Mouse (Mus musculus) large intestine, adult 2 months (tissue): ENCODE data around the gene Rbm3. TPM values are rescaled to one million over a fixed set of nuclear protein-coding genes. Genes with fewer than 3 reads are reported as not detected.
"Not testable (repeated sequence)": the region's sequence is repeated elsewhere in the genome, so short reads cannot be mapped to it uniquely, and the experiment has no call there.

Experiments
- DNase-seq: peaks from one replicate; pipeline ENCODE4 v3.0.0-alpha.2; 2012; ENCODE audit warnings: low read depth, low spot score
- WGBS: fragments of 180-500 bp; shearing (Covaris S2); methylation state at CpG from one replicate; pipeline ENCODE4 v1.1.7; 2018; 5-methylcytosine and 5-hydroxymethylcytosine counted together
- polyA plus RNA-seq: library from polyadenylated mRNA; depleted of rRNA; stranded (reverse); fragments of >200 nt; gene quantifications from 2 replicates; pipeline ENCODE4 v1.2.3, GENCODE M21; 2012

Gene Rbm3
- polyA plus RNA-seq, 1 experiment, result 76.6 TPM

DNA sequence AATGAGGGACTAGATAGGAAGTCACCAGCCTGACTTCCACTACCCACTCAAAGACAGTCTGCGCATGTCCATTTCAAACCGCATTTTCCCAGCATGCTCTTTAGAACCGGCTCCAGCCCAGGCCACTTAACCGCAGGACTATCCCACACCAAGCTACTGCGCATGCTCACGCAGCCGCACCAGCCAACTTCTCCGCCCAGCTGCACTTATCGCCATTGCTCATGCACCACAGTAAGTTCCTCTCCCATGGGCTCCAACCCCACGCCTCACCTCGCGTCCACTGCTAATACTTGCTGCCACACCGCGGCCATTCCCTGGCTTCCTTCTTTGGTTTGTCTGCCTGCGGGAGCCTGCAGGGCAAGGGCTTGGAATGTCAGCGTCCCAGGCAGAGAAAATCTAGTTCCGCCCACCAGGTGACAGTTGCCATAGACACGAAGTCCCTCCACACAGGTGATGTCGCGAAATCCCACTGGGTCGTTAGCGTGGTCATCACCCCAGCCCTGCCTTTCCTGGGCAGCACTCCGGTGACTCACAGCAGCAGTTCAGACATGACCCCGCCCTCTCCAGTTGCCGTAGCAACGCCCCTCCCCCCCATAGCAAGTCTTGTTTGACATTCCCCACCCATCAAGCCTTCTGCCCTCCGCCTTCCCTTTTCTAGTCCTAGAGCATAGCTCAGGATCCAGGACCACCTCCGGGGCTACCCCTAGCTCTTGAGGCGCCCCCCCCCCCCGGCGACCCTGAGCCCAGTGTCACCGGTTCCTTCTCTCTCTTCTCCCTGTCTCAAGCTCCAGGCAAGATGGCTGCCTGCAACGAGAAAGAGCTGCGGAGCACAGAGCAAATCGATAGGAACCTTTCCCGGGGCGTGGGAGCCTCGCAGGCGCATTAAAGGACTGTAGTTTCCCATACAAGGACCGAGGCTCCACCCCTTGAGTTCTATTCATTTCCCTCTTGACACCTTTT, 13.4 kb downstream of the Rbm3 start, which contains the start of gene Wdr13:
Gene Wdr13 (minus strand): TSS at position 876 of the 960 bp plus-strand sequence.
- peak; percentile 53 for DNase-seq
- 24% methylated on average over 38 of the region's 40 CpGs for WGBS

DNA sequence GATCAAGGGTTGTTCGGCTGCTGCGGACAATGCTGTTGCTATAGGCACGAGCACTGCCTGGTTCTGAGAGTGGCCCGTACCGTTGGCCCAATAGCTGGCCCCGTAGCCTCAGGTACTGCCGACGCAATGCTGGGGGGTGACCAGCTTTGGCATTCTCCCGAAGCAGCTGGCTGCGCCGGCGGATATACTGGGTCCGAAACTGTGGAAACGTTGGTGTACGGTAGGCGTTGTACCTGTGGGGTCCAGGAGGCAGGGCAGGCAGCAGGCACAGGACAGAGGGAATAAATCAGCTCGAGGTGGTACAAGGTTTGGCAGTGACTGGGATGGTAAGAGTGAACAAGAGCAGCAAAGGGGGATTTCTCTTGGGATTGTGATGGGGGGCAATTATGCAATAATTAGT, 14.3 kb downstream of the Rbm3 start:
- DNase-seq, result no peak
- 88% methylated on average over 17 of the region's 17 CpGs for WGBS

GRCm38 (mm10) chrX:8125235-8125634, 20.4 kb downstream of the Rbm3 start:
- WGBS, result 72% methylated on average over 7 of the region's 7 CpGs
- no peak for DNase-seq

- DNase-seq, result no peak
- WGBS, result 79% methylated on average over 6 of the region's 6 CpGs
These were observed 21.7 kb downstream of the Rbm3 start for GRCm38 (mm10) chrX:8123821-8124470.

DNA sequence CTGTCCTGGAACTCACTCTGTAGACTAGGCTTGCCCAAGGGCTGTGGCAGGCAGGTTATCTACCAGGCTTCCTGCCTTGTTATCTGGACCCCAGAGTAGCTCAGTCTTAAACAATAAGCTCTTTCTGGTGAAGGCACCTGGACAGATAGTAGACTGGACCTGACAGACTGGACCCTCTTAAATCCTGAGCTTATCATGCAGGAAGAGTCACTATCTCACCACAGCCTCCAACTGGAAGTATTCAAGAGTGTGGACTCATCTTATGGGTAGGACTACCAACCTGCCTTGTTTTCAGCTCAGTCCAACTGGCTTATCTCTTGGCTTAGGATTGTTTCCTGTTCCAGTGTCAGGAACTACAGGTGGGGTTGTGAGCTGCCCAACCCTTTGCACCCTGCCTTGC, 28.4 kb downstream of the Rbm3 start:
- DNase-seq, result no peak

DNA sequence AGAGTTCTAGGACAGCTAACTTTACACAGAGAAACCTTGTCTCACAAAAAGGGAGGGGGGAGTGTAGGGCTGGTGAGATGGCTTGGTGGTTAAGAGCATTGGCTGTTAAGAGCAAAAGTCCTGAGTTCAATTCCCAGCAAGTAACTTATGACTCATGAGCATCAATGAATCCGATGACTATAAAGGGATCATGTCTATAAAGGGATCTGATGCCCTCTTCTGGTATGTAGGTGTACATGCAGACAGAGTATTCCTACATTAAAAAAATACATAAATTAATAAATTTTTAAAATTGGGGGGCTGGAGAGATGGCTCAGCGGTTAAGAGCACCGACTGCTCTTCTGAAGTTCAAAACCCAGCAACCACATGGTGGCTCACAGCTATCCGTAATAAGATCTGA, 30.4 kb downstream of the Rbm3 start:
- WGBS, result 63% methylated on average over 4 of the region's 4 CpGs
- no peak for DNase-seq

DNA sequence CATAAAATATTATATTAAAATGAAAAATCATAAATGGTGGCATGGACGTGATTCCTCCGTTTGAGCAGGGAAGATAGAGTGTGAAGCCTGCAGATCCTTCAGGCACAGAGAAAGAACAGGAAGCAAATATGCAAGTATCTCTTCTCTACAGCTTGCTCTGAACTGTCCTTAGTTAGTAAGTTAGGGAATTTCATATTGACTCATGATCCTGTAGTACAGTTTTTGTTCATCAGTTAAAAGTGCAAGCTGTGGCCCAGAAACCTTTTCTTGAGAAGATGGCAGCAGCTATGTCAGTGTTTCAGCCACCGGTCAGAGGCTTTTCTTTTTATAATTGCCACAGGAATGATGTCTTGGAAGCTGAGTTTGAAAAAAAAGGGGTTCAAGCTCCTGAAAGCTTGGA, 40.7 kb downstream of the Rbm3 start:
- WGBS, result 92% methylated on average over 3 of the region's 3 CpGs
- DNase-seq, result no peak

DNA sequence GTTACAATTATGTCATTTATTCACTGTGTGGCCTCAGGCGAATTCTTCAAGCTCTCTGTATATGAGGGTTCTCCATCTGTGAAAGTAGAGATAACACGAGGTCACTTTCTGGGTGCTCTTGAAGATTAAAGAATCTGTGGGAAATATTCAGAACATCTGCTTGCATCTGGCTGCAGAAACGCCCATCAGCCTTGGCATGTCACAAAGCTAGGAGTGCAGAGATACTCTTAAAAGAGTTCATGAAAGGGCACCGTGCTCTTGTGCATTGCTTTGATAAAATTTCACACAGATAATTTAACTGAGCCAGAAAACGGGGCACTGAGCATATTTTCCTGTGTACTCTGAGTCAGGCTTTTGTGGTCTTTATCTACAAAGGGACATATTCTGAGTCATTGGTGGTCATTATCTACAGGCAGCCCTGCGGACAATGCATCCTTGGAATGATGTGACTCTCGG, 43.4 kb downstream of the Rbm3 start:
- 72% methylated on average over 7 of the region's 7 CpGs for WGBS
- DNase-seq, result no peak

- WGBS, result 37% methylated on average over 3 of the region's 3 CpGs
- no peak for DNase-seq
These were observed 44.7 kb downstream of the Rbm3 start for GRCm38 (mm10) chrX:8101017-8101416.

- DNase-seq, result no peak
- WGBS, result 19% methylated on average over 4 of the region's 4 CpGs
These were observed 46.2 kb downstream of the Rbm3 start for GRCm38 (mm10) chrX:8099435-8099834.

- 21% methylated on average over 19 of the region's 19 CpGs for WGBS
- peak; percentile 74 for DNase-seq
These were observed 48.9 kb downstream of the Rbm3 start for GRCm38 (mm10) chrX:8096787-8097242.

GRCm38 (mm10) chrX:8096068-8096786, 49.5 kb downstream of the Rbm3 start:
- not testable (repeated sequence) for DNase-seq
- WGBS, result 8% methylated on average over 23 of the region's 48 CpGs

DNA sequence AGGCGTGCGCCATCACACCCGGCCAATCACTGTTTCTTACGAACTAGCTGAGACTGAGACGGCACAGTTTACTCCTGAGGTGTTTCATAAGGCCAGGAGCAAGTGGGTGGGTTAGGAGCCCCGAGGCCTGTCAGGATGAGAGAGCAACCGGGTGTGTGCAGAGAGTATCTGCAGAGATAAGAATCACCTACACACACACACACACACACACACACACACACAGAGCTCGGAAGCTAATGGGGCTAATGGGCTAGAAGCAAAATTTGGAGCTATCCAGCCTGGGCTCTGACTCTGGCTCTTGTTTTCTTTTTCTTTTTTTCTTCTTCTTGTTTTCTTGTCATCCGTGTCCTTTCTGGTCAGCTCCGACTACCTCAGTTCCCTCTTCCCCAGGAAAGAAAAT, 50.1 kb downstream of the Rbm3 start:
- no peak for DNase-seq
- WGBS, result 69% methylated on average over 10 of the region's 10 CpGs

DNA sequence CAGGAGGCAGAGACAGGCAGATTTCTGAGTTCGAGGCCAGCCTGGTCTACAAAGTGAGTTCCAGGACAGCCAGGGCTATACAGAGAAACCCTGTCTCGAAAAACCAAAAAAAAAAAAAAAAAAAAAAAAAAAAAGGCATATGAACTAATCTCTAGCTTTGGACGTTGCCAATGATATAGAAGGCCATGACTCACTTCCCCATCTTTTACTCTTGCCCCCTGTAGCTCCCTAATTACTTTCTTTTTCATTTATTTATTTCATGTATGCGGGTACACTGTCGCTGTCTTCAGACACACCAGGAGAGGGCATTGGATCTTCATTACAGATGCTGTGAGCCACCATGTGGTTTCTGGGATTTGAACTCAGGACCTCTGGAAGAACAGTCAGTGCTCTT, 54.7 kb downstream of the Rbm3 start:
- WGBS, result 72% methylated on average over 4 of the region's 5 CpGs
- not testable (repeated sequence) for DNase-seq

DNA sequence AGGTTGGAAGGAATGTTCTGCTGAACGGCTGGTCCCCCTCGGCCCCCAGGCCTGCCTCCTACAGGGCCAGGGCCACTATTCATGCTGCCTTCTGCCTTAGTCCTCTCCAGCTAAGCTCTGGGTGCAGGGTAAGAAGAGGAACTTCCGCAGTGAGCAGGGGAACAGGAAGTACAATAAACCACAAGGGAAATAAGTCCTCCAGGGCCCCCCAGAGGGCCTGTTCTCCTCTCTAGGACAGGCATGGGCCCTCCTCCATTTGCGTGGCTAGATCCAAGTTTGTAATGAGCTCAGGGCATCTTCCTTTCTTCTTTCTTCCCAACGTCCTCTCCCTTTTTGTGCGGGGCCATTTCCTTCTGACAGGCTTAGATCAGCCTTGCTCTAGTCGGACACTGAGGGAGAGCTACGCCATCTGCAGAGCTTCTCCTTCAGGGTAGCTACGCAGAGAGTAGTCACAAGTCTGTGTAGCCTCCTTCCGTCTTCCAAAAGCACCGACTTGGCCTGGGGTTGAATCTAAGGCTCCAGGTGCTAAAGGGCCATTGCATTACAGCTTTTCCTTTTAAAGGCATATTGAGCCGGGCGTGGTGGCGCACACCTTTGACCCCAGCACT, 55.2 kb downstream of the Rbm3 start, which contains the start of gene Was:
Gene Was (minus strand): TSS at position 153 of the 608 bp plus-strand sequence.
- no peak for DNase-seq
- WGBS, result 79% methylated on average over 14 of the region's 14 CpGs

- DNase-seq, result no peak
- WGBS, result 86% methylated on average over 3 of the region's 3 CpGs
These were observed 55.9 kb downstream of the Rbm3 start for GRCm38 (mm10) chrX:8089746-8090145.
